In genomic region chr17:72604610-72604980, GRCm38 (mm10) we compare ENCODE assay signal across 8 mouse cellular contexts. TPM values are rescaled to one million over a fixed set of nuclear protein-coding genes. Genes with fewer than 3 reads are reported as not detected.
DNase-seq lines count a peak whose midpoint lies in the region; ATAC-seq lines count a peak whose summit lies in the region.

Alk (minus strand) TSS chr17:72604627.

- H3K4me2 ChIP-seq in embryonic facial prominence, embryonic 13.5 days: peak within 1 kb of the TSS; percentile 92
- peak within 1 kb of the TSS; percentile 79 for H3K4me2 ChIP-seq in limb, embryonic 12.5 days
- peak within 1 kb of the TSS; percentile 96 for H3K4me2 ChIP-seq in midbrain, embryonic 13.5 days (replicated peaks)

- no peak within 1 kb of the TSS for H3K9ac ChIP-seq in embryonic facial prominence, embryonic 13.5 days
- no peak within 1 kb of the TSS for H3K9ac ChIP-seq in limb, embryonic 12.5 days (replicated peaks)
- peak within 1 kb of the TSS; percentile 62 for H3K9ac ChIP-seq in midbrain, embryonic 13.5 days (replicated peaks)

- DNase-seq in adrenal gland, postnatal 36 days: peak; percentile 72 to 81
- peak; percentile 94 for DNase-seq in heart, embryonic 10.5 days (ENCODE audit: low spot score)
- DNase-seq in kidney, adult 9 months: peak; percentile 91
- DNase-seq in spleen, adult 12 weeks (ENCODE audit: low spot score): peak; percentile 5

- ATAC-seq in embryonic facial prominence, embryonic 13.5 days (ENCODE audit: insufficient number of reproducible peaks, insufficient read depth, low FRiP score, low TSS enrichment, low read depth): peak; percentile 86
- peak; percentile 89 for ATAC-seq in limb, embryonic 12.5 days (ENCODE audit: insufficient number of reproducible peaks, insufficient read depth, low FRiP score, low TSS enrichment, low read depth)
- ATAC-seq in midbrain, embryonic 13.5 days: peak; percentile 95
- no peak for ATAC-seq in activated CD4-positive, CD25-positive, alpha-beta regulatory T cell, adult 4 months

- peak within 1 kb of the TSS; percentile 48 for H3K4me3 ChIP-seq in embryonic facial prominence, embryonic 13.5 days
- H3K4me3 ChIP-seq in heart, embryonic 10.5 days: peak within 1 kb of the TSS; percentile 67
- peak within 1 kb of the TSS; percentile 49 for H3K4me3 ChIP-seq in limb, embryonic 12.5 days (replicated peaks)
- peak within 1 kb of the TSS; percentile 59 for H3K4me3 ChIP-seq in midbrain, embryonic 13.5 days (replicated peaks)

- H3K4me1 ChIP-seq in embryonic facial prominence, embryonic 13.5 days: peaks cover 18% of the 10 kb centered on the region
- H3K4me1 ChIP-seq in heart, embryonic 10.5 days: peaks cover 17% of the 10 kb centered on the region
- peaks cover 17% of the 10 kb centered on the region for H3K4me1 ChIP-seq in limb, embryonic 12.5 days (replicated peaks)
- H3K4me1 ChIP-seq in midbrain, embryonic 13.5 days (replicated peaks): peaks cover 25% of the 10 kb centered on the region

- H3K9me3 ChIP-seq in embryonic facial prominence, embryonic 13.5 days: no peaks in the 10 kb centered on the region
- no peaks in the 10 kb centered on the region for H3K9me3 ChIP-seq in heart, embryonic 10.5 days
- no peaks in the 10 kb centered on the region for H3K9me3 ChIP-seq in limb, embryonic 12.5 days
- no peaks in the 10 kb centered on the region for H3K9me3 ChIP-seq in midbrain, embryonic 13.5 days

- peaks cover 41% of the 10 kb centered on the region for H3K27me3 ChIP-seq in embryonic facial prominence, embryonic 13.5 days
- peaks cover 32% of the 10 kb centered on the region for H3K27me3 ChIP-seq in heart, embryonic 10.5 days (ENCODE audit: insufficient read depth, poor library complexity, severe bottlenecking)
- peaks cover 47% of the 10 kb centered on the region for H3K27me3 ChIP-seq in limb, embryonic 12.5 days
- peaks cover 41% of the 10 kb centered on the region for H3K27me3 ChIP-seq in midbrain, embryonic 13.5 days

- no peak within 1 kb of the TSS for H3K27ac ChIP-seq in embryonic facial prominence, embryonic 13.5 days
- H3K27ac ChIP-seq in heart, embryonic 10.5 days: no peak within 1 kb of the TSS
- H3K27ac ChIP-seq in limb, embryonic 12.5 days: no peak within 1 kb of the TSS
- no peak within 1 kb of the TSS for H3K27ac ChIP-seq in midbrain, embryonic 13.5 days

- H3K36me3 ChIP-seq in embryonic facial prominence, embryonic 13.5 days: no peaks in the 10 kb centered on the region
- no peaks in the 10 kb centered on the region for H3K36me3 ChIP-seq in heart, embryonic 10.5 days
- no peaks in the 10 kb centered on the region for H3K36me3 ChIP-seq in limb, embryonic 12.5 days
- H3K36me3 ChIP-seq in midbrain, embryonic 13.5 days: no peaks in the 10 kb centered on the region

- 1% methylated on average over 32 of the region's 32 CpGs for WGBS in embryonic facial prominence, embryonic 13.5 days
- WGBS in heart, embryonic 10.5 days: 1% methylated on average over 32 of the region's 32 CpGs
- WGBS in limb, embryonic 12.5 days: under 1% methylated on average over 32 of the region's 32 CpGs
- WGBS in midbrain, embryonic 13.5 days: under 1% methylated on average over 31 of the region's 32 CpGs

RNA-seq across cellular contexts. Expression of gene Alk, which starts in this region (rescaled TPM):
- not detected for total RNA-seq in adrenal gland, postnatal 36 days (2021)
- 0.51 and 0.66 TPM in 2 replicates for polyA plus RNA-seq in embryonic facial prominence, embryonic 13.5 days (2015; fragmentation: Nextera tagmentation; extraction: Ambion mirVana)
- polyA plus RNA-seq in heart, embryonic 10.5 days (2016; fragmentation: Nextera tagmentation; extraction: Ambion mirVana): 0.70 and 0.78 TPM in 2 replicates
- polyA plus RNA-seq in limb, embryonic 12.5 days (2016; fragmentation: Nextera tagmentation; extraction: Ambion mirVana): 0.15 and 0.44 TPM in 2 replicates
- 2.7 and 2.9 TPM in 2 replicates for polyA plus RNA-seq in midbrain, embryonic 13.5 days (2015; fragmentation: Nextera tagmentation; extraction: Ambion mirVana)
- polyA plus RNA-seq in activated CD4-positive, CD25-positive, alpha-beta regulatory T cell, adult 4 months (2017; shearing (Covaris generic)): under 1 TPM in 1 of 2 experiments, not detected in 1; 0.34 TPM

Comparison
In these comparisons a context has a peak if more than half of its experiments do, and no peak if none do; other contexts are left out.
1. Peak in DNase-seq in adrenal gland, postnatal 36 days; RNA of the gene not detected or under 1 TPM.
2. Peak in ATAC-seq, H3K4me3 ChIP-seq and H3K4me2 ChIP-seq in embryonic facial prominence, embryonic 13.5 days; RNA of the gene not detected or under 1 TPM.
3. Peak in DNase-seq and H3K4me3 ChIP-seq in heart, embryonic 10.5 days; RNA of the gene not detected or under 1 TPM.
4. Peak in ATAC-seq, H3K4me3 ChIP-seq and H3K4me2 ChIP-seq in limb, embryonic 12.5 days; RNA of the gene not detected or under 1 TPM.
5. DNase-seq: peak in every context shown above with its lines; median percentile 94 in heart, embryonic 10.5 days; 91 in kidney, adult 9 months; 76 in adrenal gland, postnatal 36 days; 5 in spleen, adult 12 weeks.